Mouse (Mus musculus): ENCODE data around the gene Ercc1. TPM values are rescaled to one million over a fixed set of nuclear protein-coding genes. Genes with fewer than 3 reads are reported as not detected.
A peak's percentile ranks its signal among the peaks of the same experiment; 100 is the strongest.

Ercc1 gene
- total RNA-seq, 4 experiments from 2014 or later = 41.9 to 47.8 (median 43.2) TPM

- no peak for DNase-seq (ENCODE audit: low spot score in 2 of 2)
Observed at GRCm38 (mm10) chr7:19363881-19364280, 19.3 kb downstream of the Ercc1 start.

- no peak for DNase-seq (ENCODE audit: low spot score in 2 of 2)
Observed at GRCm38 (mm10) chr7:19365376-19365775, 20.8 kb downstream of the Ercc1 start.

DNA sequence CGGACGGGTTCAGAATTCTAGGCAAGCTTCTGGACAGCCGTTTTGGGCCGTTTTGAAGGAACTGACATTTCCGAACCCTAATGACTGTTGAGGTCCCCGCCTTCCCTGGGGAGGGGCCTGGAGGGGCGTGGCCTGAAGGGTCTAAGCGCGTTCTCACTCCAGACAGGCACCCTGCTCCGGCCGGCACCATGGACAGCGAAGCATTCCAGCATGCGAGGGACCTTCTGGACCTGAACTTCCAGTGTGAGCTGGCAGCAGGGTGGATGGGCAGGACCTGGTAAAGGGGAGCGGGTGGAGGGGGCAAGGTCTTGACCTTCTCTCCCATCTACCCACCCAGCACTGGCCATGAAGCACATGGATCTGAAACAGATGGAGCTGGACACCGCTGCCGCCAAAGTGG, 23.8 kb downstream of the Ercc1 start:
- no peak for DNase-seq (ENCODE audit: low spot score in 2 of 2)

GRCm38 (mm10) chr7:19369823-19370425, 25.3 kb downstream of the Ercc1 start:
- peak in 1 of 2 experiments; percentile 64 for DNase-seq (ENCODE audit: low spot score in 2 of 2)

GRCm38 (mm10) chr7:19373367-19373766, 28.8 kb downstream of the Ercc1 start:
- DNase-seq (ENCODE audit: low spot score in 2 of 2) = no peak

- no peak for DNase-seq (ENCODE audit: low spot score in 2 of 2)
Observed at GRCm38 (mm10) chr7:19375368-19375767, 30.8 kb downstream of the Ercc1 start.

- DNase-seq (ENCODE audit: low spot score in 2 of 2) = no peak
Observed at GRCm38 (mm10) chr7:19376019-19376418, 31.4 kb downstream of the Ercc1 start.

GRCm38 (mm10) chr7:19378049-19378448, 33.5 kb downstream of the Ercc1 start:
- no peak for DNase-seq (ENCODE audit: low spot score in 2 of 2)

DNA sequence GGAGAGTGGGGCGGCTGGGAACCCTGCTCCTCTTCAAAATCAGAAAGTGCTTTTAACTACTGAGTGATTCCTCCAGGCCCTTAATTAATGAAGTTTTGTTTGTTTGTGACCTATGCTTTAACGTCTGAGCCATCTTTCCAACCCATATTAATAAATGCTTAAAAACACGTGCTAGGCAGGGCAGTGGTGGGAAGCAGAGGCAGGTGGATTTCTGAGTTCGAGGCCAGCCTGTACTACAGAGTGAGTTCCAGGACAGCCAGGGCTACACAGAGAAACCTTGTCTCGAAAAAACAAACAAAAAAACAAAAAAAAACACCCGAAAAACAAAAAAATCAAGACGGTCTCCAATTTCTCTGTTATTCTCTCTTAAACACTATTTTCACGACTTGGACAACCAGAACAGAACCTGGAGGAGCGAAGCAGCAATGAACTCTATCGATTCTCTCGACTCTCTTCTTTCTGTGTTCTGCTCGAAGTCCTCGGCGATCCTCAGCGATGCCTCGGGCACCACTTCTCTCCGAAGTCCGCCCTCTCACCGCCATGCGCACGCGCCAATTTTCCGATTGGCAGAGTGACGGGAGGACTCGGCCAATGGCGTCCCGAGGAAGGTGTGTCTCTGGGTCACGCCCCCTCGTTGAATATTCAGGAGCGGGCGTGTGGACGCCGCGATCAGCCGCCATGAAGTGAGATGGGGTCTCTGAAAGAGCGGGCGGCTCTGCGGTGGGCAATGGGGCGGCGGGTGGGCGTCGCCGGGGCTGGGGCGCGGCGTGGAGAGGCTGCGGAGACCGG, 37.0 kb downstream of the Ercc1 start, which contains the start of gene Ercc2:
Gene Ercc2 (plus strand): TSS at position 634 of the 789 bp plus-strand sequence.
- peak; percentile 97 for DNase-seq (ENCODE audit: low spot score in 2 of 2)

- no peak for DNase-seq (ENCODE audit: low spot score in 2 of 2)
Observed at GRCm38 (mm10) chr7:19382166-19382541, 37.6 kb downstream of the Ercc1 start.

- no peak for DNase-seq (ENCODE audit: low spot score in 2 of 2)
Observed at GRCm38 (mm10) chr7:19383708-19384107, 39.1 kb downstream of the Ercc1 start.

DNA sequence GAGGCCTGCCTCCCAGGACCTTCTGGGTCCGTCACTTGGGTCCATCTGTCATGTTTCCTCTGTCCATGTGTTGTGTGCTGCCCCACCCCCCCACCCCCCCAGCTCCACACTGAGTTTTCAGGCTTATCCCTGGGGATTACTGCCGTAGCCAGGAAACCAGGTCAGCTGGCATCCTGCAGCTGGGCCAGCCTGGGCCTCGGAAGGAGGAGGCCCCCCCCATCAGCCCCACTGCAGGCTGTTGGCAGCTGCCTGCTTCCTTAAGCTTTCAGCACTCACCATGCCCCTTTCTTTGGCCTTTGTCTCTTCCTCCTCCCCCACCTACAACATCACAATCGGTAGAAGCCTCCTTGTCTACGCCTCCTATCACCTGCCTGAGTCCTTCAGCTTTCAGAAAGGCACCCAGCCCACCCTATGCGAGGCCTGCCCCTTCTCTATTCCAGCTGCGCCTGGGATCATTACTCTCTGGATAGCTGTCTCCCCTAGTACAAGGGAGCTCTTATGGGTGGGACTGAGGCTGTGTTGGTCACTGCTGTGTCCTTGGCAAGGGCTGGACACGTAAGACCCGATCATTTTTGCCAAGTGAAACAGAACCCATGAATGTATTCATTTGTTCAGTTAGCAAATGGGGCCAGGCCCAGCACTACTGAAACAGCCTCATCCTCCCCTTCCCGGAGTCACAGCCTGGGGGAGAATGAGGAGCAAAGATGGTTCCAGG, 44.3 kb downstream of the Ercc1 start:
- DNase-seq (ENCODE audit: low spot score in 2 of 2) = no peak

GRCm38 (mm10) chr7:19394484-19394883, 49.9 kb downstream of the Ercc1 start:
- no peak for DNase-seq (ENCODE audit: low spot score in 2 of 2)

DNA sequence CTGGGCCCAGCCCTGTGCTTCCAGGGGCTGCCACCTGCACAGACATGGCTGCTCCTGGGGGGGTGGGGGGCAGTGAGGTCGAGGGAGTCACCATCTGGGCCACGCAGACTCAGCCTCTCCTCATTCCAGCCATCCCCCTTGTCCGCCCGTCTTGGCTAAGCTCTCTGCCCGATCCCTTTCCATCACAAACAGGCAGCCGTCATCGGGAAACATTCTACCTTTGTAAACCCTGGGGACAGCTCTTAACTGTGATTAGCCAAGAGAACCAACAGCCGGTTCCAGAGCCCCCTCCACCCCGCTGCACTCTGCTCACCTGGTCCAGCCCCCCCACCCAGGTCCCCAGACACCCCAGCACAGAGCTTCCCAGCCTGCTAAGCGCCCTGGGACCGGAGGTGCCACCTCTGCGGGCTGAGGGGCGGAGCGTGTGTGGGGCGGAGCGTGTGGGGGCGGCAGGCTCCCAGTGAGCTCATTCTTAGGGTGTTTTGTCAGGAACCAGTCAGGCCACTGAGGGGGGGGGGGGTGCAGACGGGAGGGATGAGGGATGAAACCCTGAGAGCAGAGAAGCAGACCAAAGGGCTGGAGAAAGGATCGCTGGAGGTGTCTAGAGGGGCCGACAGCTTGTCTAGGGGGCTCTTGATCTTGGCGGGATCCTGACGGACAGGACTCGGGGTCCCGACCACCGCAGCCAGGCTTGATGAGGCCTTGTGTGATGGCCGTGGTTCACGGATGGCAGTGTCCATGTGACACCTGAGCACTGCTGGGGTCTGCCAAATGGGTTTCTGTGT, 55.1 kb downstream of the Ercc1 start:
- DNase-seq (ENCODE audit: low spot score in 2 of 2) = no peak

DNA sequence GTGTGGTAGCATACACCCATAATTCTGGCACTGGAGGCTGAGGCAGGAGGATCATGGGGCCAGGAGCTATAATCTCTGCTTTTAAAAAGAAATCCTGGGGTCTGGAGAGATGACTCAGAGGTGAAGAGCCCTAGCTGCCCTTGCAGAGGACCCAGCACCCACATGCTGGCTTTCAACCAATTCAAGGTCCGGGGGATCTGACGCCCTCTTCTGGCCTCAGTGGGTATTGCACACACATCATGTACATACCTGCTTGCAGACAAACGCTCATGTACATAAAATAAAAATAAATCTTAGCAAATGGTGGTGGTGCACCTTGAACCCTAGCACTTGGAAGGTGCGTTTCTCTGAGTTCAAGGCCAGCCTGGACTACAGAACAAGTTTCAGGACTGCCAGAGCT, 56.4 kb downstream of the Ercc1 start:
- DNase-seq (ENCODE audit: low spot score in 2 of 2) = no peak

- no peak for DNase-seq (ENCODE audit: low spot score in 2 of 2)
Observed at GRCm38 (mm10) chr7:19402535-19403112, 58.0 kb downstream of the Ercc1 start.

DNA sequence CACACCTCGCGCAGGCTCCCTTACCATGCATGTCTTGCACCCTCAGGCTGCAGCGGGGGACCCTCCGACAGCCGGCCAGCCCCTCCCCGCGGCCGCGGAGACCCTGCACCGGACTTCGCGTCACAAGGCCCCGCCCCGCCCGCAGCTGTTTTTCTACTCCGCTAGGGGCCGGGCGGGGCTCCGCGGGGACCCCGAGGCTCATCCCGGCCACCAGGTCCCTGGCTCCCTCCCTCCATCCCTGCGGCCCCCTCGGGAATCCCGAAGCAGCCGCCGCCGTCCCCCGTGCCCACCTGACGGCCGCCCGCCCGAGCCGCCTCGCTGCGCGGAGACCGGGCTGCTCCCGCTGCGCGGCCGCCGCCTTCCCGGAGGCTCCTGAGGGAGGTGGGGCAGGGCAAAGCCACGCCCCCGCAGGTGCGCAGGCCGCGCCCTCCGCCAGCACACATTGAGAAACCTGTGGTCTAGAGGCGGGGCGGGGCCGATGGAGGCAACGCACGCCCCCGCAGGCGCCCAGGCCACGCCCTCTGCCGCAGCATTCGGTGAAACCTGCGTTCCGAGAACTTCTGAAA, 59.2 kb downstream of the Ercc1 start, which contains the start of gene Klc3:
Gene Klc3 (minus strand): TSS at position 374 of the 566 bp plus-strand sequence.
- no peak for DNase-seq (ENCODE audit: low spot score in 2 of 2)

GRCm38 (mm10) chr7:19404476-19404875, 59.9 kb downstream of the Ercc1 start, which contains the start of gene Ckm:
Gene Ckm (plus strand): TSS chr7:19404776.
- no peak for DNase-seq (ENCODE audit: low spot score in 2 of 2)

GRCm38 (mm10) chr7:19405417-19405816, 60.8 kb downstream of the Ercc1 start:
- peak in 1 of 2 experiments; percentile 81 for DNase-seq (ENCODE audit: low spot score in 2 of 2)
